ENCODE assay signal across 25 mouse cellular contexts in the genomic region with DNA sequence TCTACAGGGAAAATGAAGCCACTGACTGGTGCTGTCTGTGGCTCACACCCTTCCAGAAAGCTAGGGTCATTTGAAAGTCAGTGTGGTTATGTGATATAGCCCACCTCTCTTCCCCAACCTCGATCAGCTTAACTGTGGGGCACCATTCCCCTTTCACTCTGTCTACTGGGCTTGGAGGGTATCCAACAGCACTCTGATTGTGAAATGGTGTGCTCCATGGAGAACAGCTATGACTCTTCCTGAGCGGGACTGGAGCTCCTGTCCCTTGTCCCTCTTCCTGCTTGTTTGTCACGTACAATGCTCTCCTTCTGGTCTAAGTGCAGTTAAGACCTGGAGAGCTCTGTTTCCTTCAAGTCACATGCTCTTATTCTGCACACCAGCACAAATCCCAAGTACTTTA. TPM values are rescaled to one million over a fixed set of nuclear protein-coding genes. Genes with fewer than 3 reads are reported as not detected.
DNase-seq lines count a peak whose midpoint lies in the region; ATAC-seq lines count a peak whose summit lies in the region.
"Had no signal": no experiment of that assay in that cellular context is flagged by ENCODE, and none has a peak within 500 bp of the region (broad histone marks: within the 10 kb centered on the region; RNA-seq: fewer than 3 reads in every experiment).

No protein-coding gene starts in this region.

- DNase-seq in adrenal gland, postnatal 14 days, result peak; percentile 50
- no peak for DNase-seq in adrenal gland, postnatal 25 days
- DNase-seq in liver, result no peak
- DNase-seq in layer of hippocampus, adult 11-12 months (ENCODE audit: low spot score), result no peak
- DNase-seq in frontal cortex, adult 2 months (ENCODE audit: extremely low spot score in 1 of 2, low spot score in 1 of 2), result no peak
- DNase-seq in left cerebral cortex, postnatal 36 days (ENCODE audit: low spot score in 2 of 2), result no peak
- DNase-seq: cerebellum, adult 11 months; gastrocnemius, postnatal 36 days; kidney, adult 11 months; kidney, postnatal 10 days; midbrain, embryonic 14.5 days; right cerebral cortex, postnatal 4 days; thymus, adult 18-20 months had no signal

- no peak overlapping the region for H3K4me3 ChIP-seq in liver, embryonic 12.5 days
- H3K4me3 ChIP-seq in lung, embryonic 16.5 days (ENCODE audit: low read length), result no peak overlapping the region
- H3K4me3 ChIP-seq: embryonic facial prominence, embryonic 10.5 days; forebrain, embryonic 13.5 days; limb, embryonic 12.5 days; myocyte had no signal

- H3K4me1 ChIP-seq in liver, embryonic 12.5 days, result peaks cover 42% of the 10 kb centered on the region
- peaks cover 10% of the 10 kb centered on the region for H3K4me1 ChIP-seq in lung, embryonic 16.5 days (replicated peaks; ENCODE audit: control insufficient read depth, insufficient read depth, low read length)

- peak overlapping the region; percentile 8; the same call in 1 of the 2 replicates for H3K27ac ChIP-seq in liver, embryonic 12.5 days
- peak overlapping the region; percentile 82 for H3K27ac ChIP-seq in lung, embryonic 16.5 days (ENCODE audit: low read length)
- H3K27ac ChIP-seq: embryonic facial prominence, embryonic 10.5 days; forebrain, embryonic 13.5 days; hindbrain, embryonic 14.5 days; limb, embryonic 12.5 days had no signal

- intact Hi-C loops in left cerebral cortex, postnatal 36 days (cut with DNase I), result no loop called here

- peak overlapping the region; percentile 39; the same call in 1 of the 2 replicates for H3K9ac ChIP-seq in liver, embryonic 12.5 days
- H3K9ac ChIP-seq in lung, embryonic 16.5 days (ENCODE audit: low read length), result no peak overlapping the region
- H3K9ac ChIP-seq: forebrain, embryonic 13.5 days; hindbrain, embryonic 14.5 days; limb, embryonic 12.5 days had no signal

- no peak for ATAC-seq in liver, embryonic 12.5 days
- ATAC-seq in lung, embryonic 16.5 days (ENCODE audit: low read depth), result peak; percentile 85
- ATAC-seq: forebrain, embryonic 13.5 days had no signal

- no peaks in the 10 kb centered on the region; the same call in 1 of the 2 replicates for H3K9me3 ChIP-seq in liver, embryonic 12.5 days (replicated peaks)
- H3K9me3 ChIP-seq in lung, embryonic 16.5 days (ENCODE audit: control insufficient read depth, low read length), result no peaks in the 10 kb centered on the region
- H3K9me3 ChIP-seq: embryonic facial prominence, embryonic 10.5 days; forebrain, embryonic 13.5 days; limb, embryonic 12.5 days had no signal

- H3K36me3 ChIP-seq in liver, embryonic 12.5 days, result peaks cover 87% of the 10 kb centered on the region
- H3K36me3 ChIP-seq in lung, embryonic 16.5 days (ENCODE audit: control insufficient read depth, insufficient read depth, low read length), result peaks cover 31% of the 10 kb centered on the region

- WGBS in liver, embryonic 12.5 days (ENCODE audit: insufficient replicate concordance), result 83% methylated on average over 3 of the region's 3 CpGs
- 64% methylated on average over 3 of the region's 3 CpGs for WGBS in lung, embryonic 16.5 days

- H3K4me2 ChIP-seq in liver, embryonic 12.5 days, result no peak overlapping the region
- no peak overlapping the region for H3K4me2 ChIP-seq in lung, embryonic 16.5 days (ENCODE audit: low read depth, low read length)
- H3K4me2 ChIP-seq: forebrain, embryonic 13.5 days; heart, embryonic 11.5 days; hindbrain, embryonic 14.5 days; limb, embryonic 12.5 days had no signal

- no peaks in the 10 kb centered on the region for H3K27me3 ChIP-seq in liver, embryonic 12.5 days (replicated peaks)
- no peaks in the 10 kb centered on the region for H3K27me3 ChIP-seq in lung, embryonic 16.5 days (ENCODE audit: control insufficient read depth, insufficient read depth, low read depth, low read length)
- H3K27me3 ChIP-seq: CH12.LX; forebrain, embryonic 13.5 days; limb, embryonic 12.5 days had no signal

RNA-seq across cellular contexts. Expression of a gene that starts 5.6 kb away (rescaled TPM):
- total RNA-seq in adrenal gland, postnatal 14 days (2021), result 136 and 140 TPM in 2 replicates
- 82.8 and 99.6 TPM in 2 replicates for total RNA-seq in adrenal gland, postnatal 25 days (2021)
- polyA plus RNA-seq in liver, embryonic 12.5 days (2016; fragmentation: Nextera tagmentation; extraction: Ambion mirVana), result 216 and 223 TPM in 2 replicates
- 168 and 183 TPM in 2 replicates for polyA plus RNA-seq in lung, embryonic 16.5 days (2015; fragmentation: Nextera tagmentation; extraction: Ambion mirVana)
- 221 and 251 TPM in 2 replicates for polyA plus RNA-seq in frontal cortex, adult 2 months (2012; rRNA removed)
- total RNA-seq in left cerebral cortex, postnatal 36 days (2021), result 100 to 1,000 TPM; 146 to 158 TPM

RNA-seq across cellular contexts. Expression of a gene that starts 6.9 kb away (rescaled TPM):
- not detected in 2 replicates for total RNA-seq in adrenal gland, postnatal 14 days (2021)
- not detected in 2 replicates for total RNA-seq in adrenal gland, postnatal 25 days (2021)
- not detected in 2 replicates for polyA plus RNA-seq in liver, embryonic 12.5 days (2016; fragmentation: Nextera tagmentation; extraction: Ambion mirVana)
- polyA plus RNA-seq in lung, embryonic 16.5 days (2015; fragmentation: Nextera tagmentation; extraction: Ambion mirVana), result not detected in 2 replicates
- not detected in 2 replicates for polyA plus RNA-seq in frontal cortex, adult 2 months (2012; rRNA removed)
- total RNA-seq in left cerebral cortex, postnatal 36 days (2021), result not detected
- total RNA-seq: CH12.LX; gastrocnemius, postnatal 36 days; left cerebral cortex, adult 8-10 months; megakaryocyte, adult 5-6 weeks had no signal
- polyA plus RNA-seq: embryonic facial prominence, embryonic 10.5 days; forebrain, embryonic 13.5 days; heart, embryonic 11.5 days; hindbrain, embryonic 14.5 days; limb, embryonic 12.5 days; midbrain, embryonic 14.5 days; myocyte had no signal

RNA-seq across cellular contexts. Expression of a gene that starts 28.6 kb away (rescaled TPM):
- not detected in 2 replicates for total RNA-seq in adrenal gland, postnatal 14 days (2021)
- not detected in 2 replicates for total RNA-seq in adrenal gland, postnatal 25 days (2021)
- not detected in 2 replicates for polyA plus RNA-seq in liver, embryonic 12.5 days (2016; fragmentation: Nextera tagmentation; extraction: Ambion mirVana)
- polyA plus RNA-seq in lung, embryonic 16.5 days (2015; fragmentation: Nextera tagmentation; extraction: Ambion mirVana), result 0.24 and 0.29 TPM in 2 replicates
- polyA plus RNA-seq in frontal cortex, adult 2 months (2012; rRNA removed), result 0.46 and 0.62 TPM in 2 replicates
- 1 to 10 TPM in 1 of 2 experiments, under 1 TPM in 1; 0.86 to 1.3 TPM for total RNA-seq in left cerebral cortex, postnatal 36 days (2021)
- total RNA-seq: CH12.LX; gastrocnemius, postnatal 36 days had no signal
- polyA plus RNA-seq: forebrain, embryonic 13.5 days; heart, embryonic 11.5 days; myocyte had no signal

RNA-seq across cellular contexts. Expression of a gene that starts 43.6 kb away (rescaled TPM):
- total RNA-seq in adrenal gland, postnatal 14 days (2021), result not detected in 2 replicates
- total RNA-seq in adrenal gland, postnatal 25 days (2021), result not detected in 2 replicates
- not detected in 2 replicates for polyA plus RNA-seq in liver, embryonic 12.5 days (2016; fragmentation: Nextera tagmentation; extraction: Ambion mirVana)
- not detected in 2 replicates for polyA plus RNA-seq in lung, embryonic 16.5 days (2015; fragmentation: Nextera tagmentation; extraction: Ambion mirVana)
- polyA plus RNA-seq in frontal cortex, adult 2 months (2012; rRNA removed), result 0.04 and 0.08 TPM in 2 replicates
- not detected for total RNA-seq in left cerebral cortex, postnatal 36 days (2021)
- total RNA-seq: CH12.LX; gastrocnemius, postnatal 36 days; left cerebral cortex, adult 8-10 months; megakaryocyte, adult 5-6 weeks; neutrophil, adult 5-6 weeks had no signal
- polyA plus RNA-seq: embryonic facial prominence, embryonic 10.5 days; forebrain, embryonic 13.5 days; heart, embryonic 11.5 days; limb, embryonic 12.5 days; midbrain, embryonic 14.5 days; myocyte had no signal

RNA-seq across cellular contexts. Expression of a gene that starts 47.8 kb away (rescaled TPM):
- total RNA-seq in adrenal gland, postnatal 14 days (2021), result 67.8 and 79.4 TPM in 2 replicates
- total RNA-seq in adrenal gland, postnatal 25 days (2021), result 59.2 and 76.0 TPM in 2 replicates
- polyA plus RNA-seq in liver, embryonic 12.5 days (2016; fragmentation: Nextera tagmentation; extraction: Ambion mirVana), result 66.3 and 74.4 TPM in 2 replicates
- polyA plus RNA-seq in lung, embryonic 16.5 days (2015; fragmentation: Nextera tagmentation; extraction: Ambion mirVana), result 46.8 and 50.7 TPM in 2 replicates
- 39.1 and 46.3 TPM in 2 replicates for polyA plus RNA-seq in frontal cortex, adult 2 months (2012; rRNA removed)
- 10 to 100 TPM; 56.0 to 66.8 TPM for total RNA-seq in left cerebral cortex, postnatal 36 days (2021)
